Mouse (Mus musculus): ENCODE measurements around the gene Wnt10b. TPM values are rescaled to one million over a fixed set of nuclear protein-coding genes. Genes with fewer than 3 reads are reported as not detected.
A peak's percentile ranks its signal among the peaks of the same experiment; 100 is the strongest.

The Wnt10b gene
- polyA plus RNA-seq, 1 experiment from 2014 or later, result not detected

GRCm38 (mm10) chr15:98730790-98731189 lies 47.2 kb downstream of the Wnt10b start:
- H3K4me1 ChIP-seq (ENCODE audit: control insufficient read depth, insufficient read depth, low read length), result peaks cover 11% of the 10 kb centered on the region
- no peak overlapping the region for H3K4me3 ChIP-seq (ENCODE audit: low read depth, low read length)
- 86% methylated on average over 6 of the region's 6 CpGs for WGBS

DNA sequence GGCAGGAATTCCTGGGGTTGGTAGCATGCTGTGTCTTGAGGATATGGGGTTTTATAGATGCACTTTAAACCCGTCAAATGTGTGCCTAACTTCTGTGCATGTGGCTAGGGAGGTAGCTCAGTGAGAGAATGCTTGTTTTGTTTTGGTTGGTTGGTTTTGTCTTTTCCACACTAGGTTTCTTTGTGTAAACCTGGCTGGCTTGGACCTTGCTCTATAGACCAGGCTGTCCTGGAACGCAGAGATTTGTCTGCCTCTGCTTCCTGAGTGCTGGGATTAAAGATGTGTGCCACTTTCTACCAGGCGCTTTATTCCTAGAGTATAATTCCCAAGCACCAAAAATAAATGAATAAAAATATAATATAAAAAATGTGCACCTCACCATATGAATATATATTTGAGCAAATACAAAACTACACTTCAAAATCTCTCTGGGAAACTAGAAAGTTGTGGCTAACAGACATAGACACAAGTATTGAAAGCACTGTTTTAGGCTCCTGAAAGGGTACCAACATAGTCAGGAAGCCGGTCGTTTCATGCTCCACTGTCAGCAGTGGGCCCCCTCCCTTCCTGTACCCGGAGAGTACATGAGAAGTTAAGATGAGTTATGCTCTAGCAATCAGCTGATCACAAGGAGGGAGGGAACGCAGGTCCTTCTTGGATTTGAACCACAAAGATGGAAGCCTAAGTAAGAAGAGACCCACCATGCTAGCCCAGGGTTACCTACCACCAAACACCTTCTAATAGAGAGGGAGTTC lies 48.0 kb downstream of the Wnt10b start:
- Histone ChIP-seq H3K9ac (ENCODE audit: low read length) (no peak overlapping the region), H3K4me1 (ENCODE audit: control insufficient read depth, insufficient read depth, low read length) (peaks cover 11% of the 10 kb centered on the region), H3K4me3 (ENCODE audit: low read depth, low read length) (no peak overlapping the region), H3K27me3 (replicated peaks; ENCODE audit: control insufficient read depth, insufficient read depth, low read length) (peaks cover 8% of the 10 kb centered on the region; the same call in 1 of the 2 replicates), H3K27ac (ENCODE audit: low read depth, low read length) (no peak overlapping the region), H3K36me3 (ENCODE audit: control insufficient read depth, insufficient read depth, low read length) (0 out of 2 replicates have a peak, but pooled peaks cover 4% of the 10 kb centered on the region), H3K9me3 (replicated peaks; ENCODE audit: control insufficient read depth, low read length) (no peaks in the 10 kb centered on the region), H3K4me2 (ENCODE audit: low read length) (no peak overlapping the region)
- ATAC-seq, result no peak
- DNase-seq (ENCODE audit: low spot score), result no peak
- 79% methylated on average over 7 of the region's 7 CpGs for WGBS

More at GRCm38 (mm10) chr15:98730790-98731189, 47.2 kb downstream of the Wnt10b start:
- ATAC-seq (no peak), DNase-seq (ENCODE audit: low spot score) (no peak)
- Histone ChIP-seq H3K9me3 (replicated peaks; ENCODE audit: control insufficient read depth, low read length) (no peaks in the 10 kb centered on the region), H3K27me3 (replicated peaks; ENCODE audit: control insufficient read depth, insufficient read depth, low read length) (peaks cover 8% of the 10 kb centered on the region; the same call in 1 of the 2 replicates), H3K36me3 (ENCODE audit: control insufficient read depth, insufficient read depth, low read length) (peaks cover 8% of the 10 kb centered on the region), H3K4me2 (ENCODE audit: low read length) (no peak overlapping the region), H3K9ac (ENCODE audit: low read length) (no peak overlapping the region), H3K27ac (ENCODE audit: low read depth, low read length) (no peak overlapping the region)

DNA sequence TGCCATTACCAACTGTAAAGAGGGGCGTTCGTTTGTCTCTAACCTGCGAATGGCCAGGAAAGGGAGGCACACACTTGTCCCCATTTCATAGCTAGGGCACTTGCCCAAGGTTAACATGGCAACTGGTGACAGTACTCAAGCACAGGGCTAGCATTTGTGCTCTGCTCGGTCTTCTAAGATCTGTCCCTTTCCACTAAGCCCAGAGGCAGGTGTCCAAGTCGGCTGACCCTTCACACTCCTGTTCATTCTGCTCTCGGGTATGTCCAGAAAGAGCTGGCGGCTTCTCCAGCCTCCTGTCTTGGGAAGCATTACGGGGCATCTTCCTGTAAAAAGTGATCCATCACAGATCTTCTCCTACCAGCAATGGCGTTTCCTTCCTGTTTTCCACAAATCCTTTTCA lies 49.6 kb downstream of the Wnt10b start:
- Histone ChIP-seq H3K9me3 (replicated peaks; ENCODE audit: control insufficient read depth, low read length) (no peaks in the 10 kb centered on the region), H3K27me3 (replicated peaks; ENCODE audit: control insufficient read depth, insufficient read depth, low read length) (peaks cover 10% of the 10 kb centered on the region; the same call in 1 of the 2 replicates), H3K27ac (ENCODE audit: low read depth, low read length) (no peak overlapping the region), H3K36me3 (ENCODE audit: control insufficient read depth, insufficient read depth, low read length) (no peaks in the 10 kb centered on the region), H3K4me3 (ENCODE audit: low read depth, low read length) (no peak overlapping the region), H3K4me2 (ENCODE audit: low read length) (peak overlapping the region; percentile 90), H3K4me1 (ENCODE audit: control insufficient read depth, insufficient read depth, low read length) (peaks cover 11% of the 10 kb centered on the region), H3K9ac (ENCODE audit: low read length) (no peak overlapping the region)
- no peak for ATAC-seq
- no peak for DNase-seq (ENCODE audit: low spot score)
- whole genome bisulfite sequencing, result 45% methylated on average over 9 of the region's 9 CpGs

DNA sequence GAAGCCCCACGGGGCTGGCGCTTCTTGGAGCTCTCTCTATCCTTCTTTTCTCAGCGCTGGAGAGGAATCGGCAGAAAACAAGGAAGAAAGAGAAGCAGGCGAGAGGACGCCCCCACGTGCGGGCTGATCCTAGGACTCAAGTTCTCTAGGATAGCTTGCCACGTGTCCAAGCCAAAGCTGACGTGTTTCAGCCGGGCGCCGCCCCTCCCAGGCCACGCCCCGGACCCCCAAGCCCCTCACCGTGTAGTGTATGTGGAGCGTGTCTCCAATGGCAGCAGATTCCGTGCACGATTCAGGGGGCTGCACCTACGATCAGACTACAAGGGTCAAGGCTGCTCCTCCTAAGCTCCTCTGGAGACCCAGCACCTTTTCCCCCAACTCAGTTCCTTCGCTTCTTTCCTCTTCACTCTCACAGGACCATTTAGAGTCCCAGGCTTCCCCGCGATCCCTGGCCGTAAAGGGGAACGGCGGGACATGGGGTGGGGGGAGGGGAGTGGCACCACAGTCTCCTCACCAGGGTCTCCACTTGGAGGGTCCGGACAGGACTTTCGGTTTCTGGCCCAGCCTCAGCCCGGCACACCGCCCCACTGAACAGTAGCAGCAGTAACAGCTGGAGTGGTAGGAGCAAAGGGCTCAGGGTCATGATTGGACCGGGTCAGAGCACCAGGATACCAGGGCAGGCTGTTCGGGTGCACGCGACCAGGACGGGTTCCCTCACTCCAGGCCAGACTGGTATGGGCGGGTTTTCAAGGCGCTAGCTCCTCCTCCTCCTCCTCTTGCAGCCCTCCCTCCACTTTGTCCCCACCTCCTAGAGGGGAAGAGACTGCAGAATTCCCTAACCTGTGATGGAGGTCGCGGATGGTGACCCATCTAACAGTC lies 50.3 kb downstream of the Wnt10b start, which contains the start of gene Fkbp11:
Gene Fkbp11, minus strand, starts transcription at position 756 of the 879 bp plus-strand sequence.
- ATAC-seq (peak; percentile 77), DNase-seq (ENCODE audit: low spot score) (peak; percentile 58)
- WGBS, result under 1% methylated on average over 39 of the region's 39 CpGs
- no peaks in the 10 kb centered on the region for H3K36me3 ChIP-seq (ENCODE audit: control insufficient read depth, insufficient read depth, low read length)
- no peaks in the 10 kb centered on the region for H3K9me3 ChIP-seq (replicated peaks; ENCODE audit: control insufficient read depth, low read length)
- peak within 1 kb of the TSS; percentile 55 for H3K9ac ChIP-seq (ENCODE audit: low read length)
- H3K27ac ChIP-seq (ENCODE audit: low read depth, low read length), result no peak within 1 kb of the TSS
- H3K4me1 ChIP-seq (ENCODE audit: control insufficient read depth, insufficient read depth, low read length), result peaks cover 11% of the 10 kb centered on the region
- H3K4me2 ChIP-seq (ENCODE audit: low read length), result peak within 1 kb of the TSS; percentile 90
- H3K27me3 ChIP-seq (replicated peaks; ENCODE audit: control insufficient read depth, insufficient read depth, low read length), result peaks cover 12% of the 10 kb centered on the region; the same call in 1 of the 2 replicates
- peak within 1 kb of the TSS; percentile 38 for H3K4me3 ChIP-seq (ENCODE audit: low read depth, low read length)

DNA sequence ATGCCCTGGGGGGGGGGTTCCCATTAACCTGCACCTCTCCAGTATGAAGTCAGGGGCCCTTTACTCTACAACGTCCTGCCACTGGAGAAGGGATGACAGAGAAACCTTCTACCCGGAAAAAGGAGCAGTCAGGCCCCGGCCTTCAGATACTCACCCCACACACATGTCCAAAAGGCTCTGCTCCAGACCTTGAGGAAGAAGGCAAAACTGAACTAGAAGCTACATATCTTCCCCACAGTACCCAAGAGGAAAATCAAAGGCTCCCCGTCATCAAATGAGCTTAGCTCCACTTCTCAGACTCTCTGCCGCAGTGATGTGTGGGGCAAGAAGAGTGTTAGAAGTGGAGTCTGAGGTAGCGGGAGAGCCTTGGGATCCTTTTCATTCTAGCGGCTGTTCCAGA lies 51.2 kb downstream of the Wnt10b start:
- peaks cover 14% of the 10 kb centered on the region for H3K4me1 ChIP-seq (ENCODE audit: control insufficient read depth, insufficient read depth, low read length)
- no peaks in the 10 kb centered on the region for H3K9me3 ChIP-seq (replicated peaks; ENCODE audit: control insufficient read depth, low read length)
- no peaks in the 10 kb centered on the region for H3K36me3 ChIP-seq (ENCODE audit: control insufficient read depth, insufficient read depth, low read length)
- H3K27me3 ChIP-seq (replicated peaks; ENCODE audit: control insufficient read depth, insufficient read depth, low read length), result peaks cover 12% of the 10 kb centered on the region; the same call in 1 of the 2 replicates
- H3K27ac ChIP-seq (ENCODE audit: low read depth, low read length), result no peak overlapping the region
- DNase-seq (ENCODE audit: low spot score), result no peak
- no peak for ATAC-seq
- no peak overlapping the region for H3K4me3 ChIP-seq (ENCODE audit: low read depth, low read length)
- peak overlapping the region; percentile 90 for H3K4me2 ChIP-seq (ENCODE audit: low read length)
- 49% methylated on average over 7 of the region's 7 CpGs for WGBS
- peak overlapping the region; percentile 55; the same call in 1 of the 2 replicates for H3K9ac ChIP-seq (ENCODE audit: low read length)

DNA sequence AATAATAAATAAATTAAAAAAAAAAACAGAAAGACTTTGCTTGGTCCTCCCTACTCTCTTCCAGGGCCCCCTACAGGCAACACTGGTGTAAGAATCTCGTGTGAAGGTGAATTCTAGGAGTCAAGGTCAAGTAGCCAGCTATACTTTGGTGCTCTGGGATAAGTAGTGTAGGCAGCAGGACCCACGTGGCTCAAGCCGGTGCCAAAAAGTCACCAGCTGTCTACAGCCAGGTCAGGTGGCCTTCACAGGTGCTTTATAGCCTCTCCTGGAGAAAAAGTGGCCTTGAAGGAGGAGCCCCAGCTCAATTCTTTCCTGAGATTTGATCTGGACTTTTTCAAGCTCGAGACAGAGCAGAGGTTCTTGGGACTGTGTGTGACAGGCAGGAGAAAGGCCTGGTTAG lies 51.9 kb downstream of the Wnt10b start:
- Histone ChIP-seq H3K9ac (ENCODE audit: low read length) (no peak overlapping the region), H3K4me2 (ENCODE audit: low read length) (no peak overlapping the region), H3K4me3 (ENCODE audit: low read depth, low read length) (no peak overlapping the region), H3K36me3 (ENCODE audit: control insufficient read depth, insufficient read depth, low read length) (no peaks in the 10 kb centered on the region), H3K27me3 (replicated peaks; ENCODE audit: control insufficient read depth, insufficient read depth, low read length) (peaks cover 12% of the 10 kb centered on the region; the same call in 1 of the 2 replicates), H3K4me1 (ENCODE audit: control insufficient read depth, insufficient read depth, low read length) (peaks cover 16% of the 10 kb centered on the region), H3K27ac (ENCODE audit: low read depth, low read length) (no peak overlapping the region), H3K9me3 (replicated peaks; ENCODE audit: control insufficient read depth, low read length) (no peaks in the 10 kb centered on the region)
- ATAC-seq, result no peak
- no peak for DNase-seq (ENCODE audit: low spot score)
- WGBS, result 74% methylated on average over 4 of the region's 4 CpGs

DNA sequence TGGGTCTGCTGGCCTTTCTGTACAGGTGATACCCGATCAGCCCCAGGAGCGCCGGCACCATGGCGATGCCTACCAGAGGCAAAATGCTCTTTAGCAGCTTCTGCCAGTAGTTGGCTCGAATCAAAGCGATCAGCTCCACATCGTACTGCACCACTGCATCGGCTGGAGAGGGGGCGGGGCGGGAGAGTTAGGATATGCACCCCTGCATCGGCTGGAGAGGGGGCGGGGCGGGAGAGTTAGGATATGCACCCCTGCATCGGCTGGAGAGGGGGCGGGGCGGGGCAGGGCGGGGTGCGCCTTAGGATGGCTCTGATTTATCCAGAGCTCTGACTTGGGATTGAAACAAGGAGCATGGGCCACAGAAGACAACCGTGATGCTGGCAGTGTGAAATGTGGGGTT lies 53.5 kb downstream of the Wnt10b start:
- ATAC-seq, result no peak
- no peak overlapping the region for H3K27ac ChIP-seq (ENCODE audit: low read depth, low read length)
- H3K4me3 ChIP-seq (ENCODE audit: low read depth, low read length), result no peak overlapping the region
- no peaks in the 10 kb centered on the region for H3K9me3 ChIP-seq (replicated peaks; ENCODE audit: control insufficient read depth, low read length)
- no peak overlapping the region for H3K4me2 ChIP-seq (ENCODE audit: low read length)
- WGBS, result 40% methylated on average over 19 of the region's 19 CpGs
- H3K4me1 ChIP-seq (ENCODE audit: control insufficient read depth, insufficient read depth, low read length), result peaks cover 16% of the 10 kb centered on the region
- no peak for DNase-seq (ENCODE audit: low spot score)
- no peaks in the 10 kb centered on the region for H3K36me3 ChIP-seq (ENCODE audit: control insufficient read depth, insufficient read depth, low read length)
- peaks cover 12% of the 10 kb centered on the region; the same call in 1 of the 2 replicates for H3K27me3 ChIP-seq (replicated peaks; ENCODE audit: control insufficient read depth, insufficient read depth, low read length)
- H3K9ac ChIP-seq (ENCODE audit: low read length), result no peak overlapping the region

DNA sequence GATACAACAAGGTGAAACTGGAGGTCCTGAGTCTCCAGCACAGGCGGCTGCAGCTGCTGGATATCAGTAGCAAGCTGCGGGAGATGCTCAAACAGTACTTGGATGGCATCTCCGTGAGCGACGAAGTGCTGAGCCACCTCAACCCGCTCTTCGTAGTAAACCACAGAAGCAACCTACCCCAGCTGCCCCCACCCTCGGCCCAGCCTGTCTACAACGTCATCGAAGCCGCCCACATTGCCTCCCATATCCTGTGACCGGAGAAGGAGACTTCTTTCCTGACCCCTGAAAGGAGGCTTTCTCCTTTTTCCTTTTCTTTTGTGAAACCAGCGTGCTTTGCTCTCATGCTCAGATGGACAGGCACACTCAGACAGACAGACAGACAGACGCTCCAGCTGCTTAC lies 55.1 kb downstream of the Wnt10b start:
- Histone ChIP-seq H3K4me1 (ENCODE audit: control insufficient read depth, insufficient read depth, low read length) (peaks cover 16% of the 10 kb centered on the region), H3K27ac (ENCODE audit: low read depth, low read length) (no peak overlapping the region), H3K4me2 (ENCODE audit: low read length) (0 out of 2 replicates have a peak overlapping the region, but pooled peaks have one; percentile 4), H3K9ac (ENCODE audit: low read length) (no peak overlapping the region), H3K9me3 (replicated peaks; ENCODE audit: control insufficient read depth, low read length) (no peaks in the 10 kb centered on the region), H3K36me3 (ENCODE audit: control insufficient read depth, insufficient read depth, low read length) (no peaks in the 10 kb centered on the region), H3K4me3 (ENCODE audit: low read depth, low read length) (no peak overlapping the region), H3K27me3 (replicated peaks; ENCODE audit: control insufficient read depth, insufficient read depth, low read length) (peaks cover 10% of the 10 kb centered on the region; the same call in 1 of the 2 replicates)
- ATAC-seq (no peak), DNase-seq (ENCODE audit: low spot score) (no peak)
- WGBS, result 63% methylated on average over 14 of the region's 14 CpGs

Measured in forebrain, embryonic 14.5 days (tissue).